Mouse (Mus musculus) gonadal fat pad, adult 2 months (tissue): ENCODE data around the gene Scarf1. TPM values are rescaled to one million over a fixed set of nuclear protein-coding genes. Genes with fewer than 3 reads are reported as not detected.
"Not testable (repeated sequence)": the region's sequence is repeated elsewhere in the genome, so short reads cannot be mapped to it uniquely, and the experiment has no call there.

ENCODE experiments used
- DNase-seq: peaks from one replicate; pipeline ENCODE4 v3.0.0-alpha.2; 2012; ENCODE audit warnings: low read depth
- polyA plus RNA-seq: library from polyadenylated mRNA; depleted of rRNA; stranded (reverse); fragments of >200 nt; gene quantifications from 2 replicates; pipeline ENCODE4 v1.2.3, GENCODE M21; 2012

Gene Scarf1
- polyA plus RNA-seq, 1 experiment: 14.5 TPM

DNA sequence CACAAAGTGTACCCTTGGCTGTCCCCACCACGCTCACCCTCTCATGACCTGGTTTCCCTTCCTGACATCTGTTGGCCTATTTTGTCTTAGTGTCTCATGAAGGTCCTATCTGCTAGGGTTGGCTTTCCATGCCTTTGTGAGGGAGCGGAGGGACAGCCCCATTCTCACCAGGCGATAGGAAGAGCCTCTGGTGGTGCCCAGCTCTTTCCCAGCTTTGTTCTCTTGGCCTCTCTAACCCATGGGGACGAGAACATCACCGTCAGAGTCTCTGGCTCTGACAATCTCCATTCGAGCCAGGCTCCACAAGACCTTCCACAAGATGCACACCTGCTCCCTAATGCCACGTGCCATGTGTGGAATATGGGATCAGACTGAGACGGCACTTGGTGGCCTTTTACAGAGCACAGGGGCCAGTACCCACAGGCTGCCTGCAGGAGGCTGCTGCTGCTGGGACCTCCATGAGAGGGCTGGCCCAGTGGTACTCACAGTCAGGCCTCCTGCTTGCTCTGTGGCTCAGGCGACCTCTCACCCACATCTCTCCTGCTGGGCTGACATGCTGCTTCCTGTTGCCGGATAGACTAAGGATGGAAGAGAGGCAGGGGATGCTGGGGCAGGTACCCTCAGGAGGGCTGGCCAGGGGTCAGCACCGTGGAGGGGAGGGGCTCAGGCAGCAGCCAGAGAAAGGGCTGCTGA lies 24.3 kb downstream of the Scarf1 start:
- no peak for DNase-seq

GRCm38 (mm10) chr11:75538184-75538969 lies 25.0 kb downstream of the Scarf1 start:
- no peak for DNase-seq

DNA sequence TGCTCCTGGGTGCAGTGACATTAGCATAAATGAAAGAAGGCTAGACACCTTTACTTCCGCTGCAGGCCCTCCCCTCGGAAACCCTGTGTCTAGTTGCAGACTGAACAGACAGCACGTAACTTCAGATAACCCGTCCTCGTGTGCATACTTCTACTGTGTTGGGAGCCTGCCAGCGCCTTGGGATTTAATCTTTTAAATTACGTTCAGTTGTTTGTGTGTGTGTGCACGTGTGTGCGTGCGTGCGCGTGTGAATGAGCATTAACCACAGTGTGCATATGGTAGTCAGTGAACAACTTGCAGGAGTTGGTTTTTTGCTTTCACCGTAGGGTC lies 25.6 kb downstream of the Scarf1 start:
- no peak for DNase-seq

DNA sequence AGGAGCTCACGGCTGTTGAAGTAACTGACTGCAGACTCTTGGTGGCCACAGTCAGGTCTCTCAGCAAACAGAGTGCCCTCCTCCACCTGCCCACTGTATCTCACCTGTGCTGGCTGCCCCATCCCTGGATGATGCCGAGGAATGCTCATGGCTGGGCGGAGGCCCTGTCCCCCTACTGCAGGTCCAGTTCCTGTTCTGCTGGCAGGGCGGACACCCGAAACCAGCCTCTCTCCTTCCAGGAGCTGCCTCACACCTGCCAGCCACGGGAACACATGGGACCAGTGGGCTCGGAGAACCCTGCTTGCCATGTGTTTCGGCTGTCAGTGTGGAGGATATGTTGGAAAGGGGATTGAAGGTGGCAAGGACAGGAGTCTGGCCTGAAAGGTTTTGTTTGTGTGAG lies 26.9 kb downstream of the Scarf1 start:
- DNase-seq: no peak

GRCm38 (mm10) chr11:75540710-75541581 lies 27.6 kb downstream of the Scarf1 start:
- DNase-seq: no peak

DNA sequence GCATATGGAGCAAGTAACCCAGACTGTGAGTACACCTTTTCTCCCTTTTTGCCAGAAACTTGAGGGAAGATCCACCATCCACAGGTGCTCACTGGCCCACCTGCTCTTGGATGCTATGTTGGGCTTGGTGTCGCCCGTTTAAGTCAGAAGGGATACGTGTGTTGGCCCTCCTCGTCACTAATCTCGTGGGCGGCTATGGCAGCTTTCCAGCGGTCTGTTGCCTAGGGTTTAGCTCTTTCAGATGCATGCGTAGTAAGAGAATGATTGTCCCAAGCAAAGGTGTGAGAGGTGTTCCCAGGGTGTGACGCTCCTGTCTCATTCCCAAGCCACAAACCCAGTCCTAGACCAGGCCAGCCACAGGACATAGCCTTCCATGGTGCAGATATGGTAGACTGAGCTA lies 31.4 kb downstream of the Scarf1 start:
- DNase-seq: no peak

DNA sequence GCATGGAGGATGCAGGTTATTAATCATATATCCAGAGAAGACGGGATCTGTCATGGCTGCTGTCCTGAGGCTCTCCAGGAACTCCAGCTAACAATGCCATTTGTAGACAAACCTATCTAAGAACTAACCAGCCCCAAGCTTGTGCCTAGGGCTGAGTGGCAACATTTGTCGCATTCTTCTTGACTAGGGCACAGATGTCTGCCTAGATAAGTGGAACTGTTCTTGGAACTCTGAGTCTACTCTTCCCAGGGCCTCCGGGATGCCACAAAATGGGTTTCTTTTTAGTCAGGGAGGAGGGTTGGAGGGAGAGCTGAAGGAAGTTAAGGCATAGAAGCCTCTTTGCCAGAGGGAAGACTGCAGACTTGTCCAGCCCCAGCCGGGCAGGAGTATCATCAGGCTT lies 32.7 kb downstream of the Scarf1 start:
- DNase-seq: no peak

GRCm38 (mm10) chr11:75549658-75550111 lies 36.3 kb downstream of the Scarf1 start:
- DNase-seq: no peak

DNA sequence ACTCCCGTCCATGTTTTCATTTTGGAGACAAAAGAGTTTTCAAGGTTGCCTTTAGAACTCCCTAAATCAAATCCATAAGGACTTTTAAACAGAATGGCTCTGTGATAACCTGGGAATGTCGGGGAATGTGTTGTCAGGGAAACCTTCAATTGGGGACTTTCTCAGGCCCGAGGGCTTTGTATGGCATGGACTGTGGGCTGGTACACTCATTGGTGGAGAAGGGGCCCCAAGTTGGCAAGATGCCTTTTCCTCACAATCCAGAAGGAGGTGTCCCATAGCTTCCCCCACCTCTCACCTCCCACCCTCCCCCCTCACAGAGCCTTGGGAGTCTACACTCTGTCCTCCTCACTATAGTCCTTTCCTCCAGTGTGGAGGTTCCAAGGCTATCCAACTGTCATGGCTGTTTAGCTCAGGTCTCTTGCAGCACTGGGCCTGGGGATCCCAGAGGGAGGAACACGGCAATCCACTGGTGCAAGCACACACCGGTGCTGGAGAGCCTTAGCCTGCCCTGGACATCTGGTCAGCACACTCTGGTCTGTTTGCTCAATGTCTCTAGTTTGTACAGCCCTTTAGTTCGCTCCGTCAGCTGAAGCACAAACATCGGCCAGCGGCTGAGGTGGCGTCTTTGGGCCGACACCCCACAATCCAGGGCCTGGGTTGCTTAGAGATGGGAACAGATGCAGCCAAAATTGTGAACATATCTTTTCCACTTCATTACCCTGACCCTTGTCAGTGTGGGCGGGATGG lies 37.0 kb downstream of the Scarf1 start:
- no peak for DNase-seq

- DNase-seq: no peak
Observed at GRCm38 (mm10) chr11:75551321-75551720, 38.0 kb downstream of the Scarf1 start.

- no peak for DNase-seq
Observed at GRCm38 (mm10) chr11:75551961-75552441, 38.7 kb downstream of the Scarf1 start.

DNA sequence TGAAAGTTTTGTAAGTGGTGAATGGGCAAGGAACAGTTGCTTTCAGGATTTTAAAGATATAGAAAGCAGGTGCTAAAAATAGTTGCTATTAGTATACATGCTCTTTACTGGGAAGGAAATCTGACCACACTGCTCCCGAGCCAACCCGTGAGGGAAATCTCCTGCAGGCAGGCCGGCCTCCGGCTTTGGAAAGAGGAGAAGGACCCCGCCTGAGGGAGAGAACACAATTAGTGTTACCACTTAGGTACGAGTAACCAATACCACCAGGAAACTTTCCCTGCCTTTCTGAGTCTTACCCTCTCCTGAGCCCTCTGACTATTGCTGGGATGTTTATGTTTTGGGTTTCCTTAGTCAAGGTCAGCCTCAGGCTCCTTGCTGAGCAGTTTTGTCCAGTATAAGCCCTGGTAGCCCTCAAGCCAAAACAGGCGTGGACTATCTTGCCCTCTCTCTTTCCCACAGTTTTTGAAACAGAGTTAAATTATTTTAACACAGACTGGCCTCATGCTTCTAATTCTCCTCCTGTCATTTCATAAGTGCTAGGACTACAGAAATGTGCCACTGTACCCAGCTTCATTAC lies 39.7 kb downstream of the Scarf1 start:
- no peak for DNase-seq

GRCm38 (mm10) chr11:75556006-75556405 lies 42.7 kb downstream of the Scarf1 start:
- DNase-seq: not testable (repeated sequence)

- no peak for DNase-seq
Observed at GRCm38 (mm10) chr11:75557142-75557541, 43.8 kb downstream of the Scarf1 start.

- DNase-seq: no peak
Observed at GRCm38 (mm10) chr11:75558101-75558500, 44.8 kb downstream of the Scarf1 start.

DNA sequence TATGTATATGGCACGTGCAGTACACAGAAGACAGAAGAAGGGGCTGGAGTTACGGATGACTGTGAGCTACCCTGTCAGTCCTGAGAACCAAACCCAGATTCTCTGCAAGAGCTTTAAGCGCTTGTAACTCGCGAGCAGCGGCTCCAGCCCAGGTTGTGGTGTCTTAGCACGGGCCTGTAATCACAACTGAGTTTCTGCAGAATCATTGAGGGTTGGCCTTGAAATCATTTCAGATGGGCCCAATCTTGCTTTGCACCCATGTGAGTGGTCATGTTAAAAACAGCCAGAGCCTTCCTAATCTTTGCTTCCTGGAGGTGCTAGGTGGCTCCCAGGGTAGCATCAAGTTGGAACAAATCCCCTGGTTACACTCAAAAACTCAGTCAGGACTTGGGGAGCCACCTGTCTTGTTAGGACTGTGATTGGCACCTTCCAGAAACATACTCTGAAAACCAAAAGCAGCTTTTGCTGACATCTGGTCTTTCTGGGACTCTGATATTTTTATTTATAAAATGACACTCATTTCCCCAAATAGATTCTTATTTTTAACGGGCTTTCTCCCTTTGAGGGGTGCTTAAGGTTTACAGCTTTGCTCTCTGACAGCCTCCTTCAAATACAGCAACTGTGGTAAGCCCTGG lies 46.6 kb downstream of the Scarf1 start:
- DNase-seq: no peak

DNA sequence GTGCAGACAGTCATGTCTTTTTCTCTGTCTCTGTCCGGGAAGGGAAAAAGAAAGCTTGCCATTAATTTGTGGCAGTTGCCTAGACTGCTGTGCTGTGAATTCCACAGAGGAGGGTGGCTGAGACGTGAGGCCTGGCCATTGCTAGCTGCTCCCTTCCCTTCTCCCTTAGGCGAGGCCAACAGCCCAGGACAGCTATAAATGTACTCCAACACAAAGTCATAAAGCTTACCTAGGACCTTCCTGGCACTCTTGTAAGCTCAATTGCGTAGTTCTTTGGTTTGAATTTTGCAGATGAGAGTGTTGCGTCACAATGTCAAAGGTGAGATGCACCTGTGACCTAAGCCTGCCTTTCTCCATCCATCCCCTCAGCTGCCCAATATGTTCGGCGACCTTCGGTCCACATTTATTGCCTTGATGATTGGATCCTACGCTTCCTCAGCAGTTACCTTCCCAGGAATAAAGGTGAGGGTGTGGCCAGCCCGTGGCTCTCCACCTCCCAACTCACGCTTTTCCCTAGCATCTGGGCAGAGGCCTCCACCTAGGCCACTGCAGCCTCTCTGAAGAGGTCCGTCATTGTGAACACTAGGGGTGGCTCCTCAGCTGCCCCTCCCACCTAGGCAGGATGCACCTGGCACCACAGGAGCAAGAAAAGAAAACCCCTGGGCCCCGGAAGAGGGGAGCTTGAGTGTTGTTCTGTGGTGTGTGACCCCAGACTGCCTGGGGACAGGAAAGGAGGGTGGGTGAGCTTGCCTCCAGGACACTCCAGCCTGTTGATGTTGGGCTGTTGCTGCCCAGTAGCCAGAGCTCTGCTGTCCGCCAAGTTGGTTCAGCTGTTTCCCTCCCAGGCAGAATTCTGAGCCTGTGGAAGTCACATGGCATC lies 47.4 kb downstream of the Scarf1 start:
- no peak for DNase-seq

DNA sequence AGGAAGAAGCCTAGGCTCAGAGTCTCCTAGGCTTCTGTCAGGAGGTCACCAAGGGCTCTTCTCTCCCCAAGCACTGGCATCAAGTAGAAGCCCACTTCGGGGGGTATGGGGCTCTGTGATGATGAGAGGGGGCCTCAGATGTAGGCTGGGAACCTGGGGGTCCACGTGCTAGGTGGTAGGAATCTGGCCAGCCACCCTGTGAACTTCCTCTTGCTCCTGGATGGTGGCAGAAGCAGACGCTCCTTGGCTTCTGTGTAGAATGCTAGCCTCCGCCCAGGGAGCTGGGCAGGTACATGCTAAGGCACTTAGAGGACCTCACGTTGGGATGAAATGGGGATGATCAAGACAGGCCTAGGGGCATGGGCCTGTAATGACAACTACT lies 48.1 kb downstream of the Scarf1 start:
- no peak for DNase-seq

DNA sequence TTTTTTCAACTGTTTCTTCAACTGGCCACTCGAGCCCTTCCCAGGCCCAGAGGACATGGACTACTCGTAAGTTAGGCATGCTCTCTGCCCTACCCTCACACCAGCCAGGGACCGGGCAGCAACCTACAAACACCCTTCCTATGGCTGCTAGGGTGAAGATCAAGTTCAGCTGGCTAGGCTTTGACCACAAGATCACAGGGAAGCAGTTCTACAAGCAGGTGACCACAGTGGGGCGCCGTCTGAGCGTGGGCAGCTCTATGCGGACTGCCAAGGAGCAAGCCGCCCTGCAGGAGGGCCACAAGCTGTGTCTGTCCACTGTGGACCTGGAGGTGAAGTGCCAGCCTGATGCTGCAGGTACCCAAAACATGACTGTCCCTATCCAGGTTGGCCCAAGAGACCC lies 49.5 kb downstream of the Scarf1 start:
- DNase-seq: no peak
